Mouse (Mus musculus): ENCODE measurements at regions not wholly inside any gene's neighbourhood (a gene's known extent, or its start where the extent isn't known, plus 50 kb on each side); places are given as distances from the start of the nearest gene placed in this dataset.

DNA sequence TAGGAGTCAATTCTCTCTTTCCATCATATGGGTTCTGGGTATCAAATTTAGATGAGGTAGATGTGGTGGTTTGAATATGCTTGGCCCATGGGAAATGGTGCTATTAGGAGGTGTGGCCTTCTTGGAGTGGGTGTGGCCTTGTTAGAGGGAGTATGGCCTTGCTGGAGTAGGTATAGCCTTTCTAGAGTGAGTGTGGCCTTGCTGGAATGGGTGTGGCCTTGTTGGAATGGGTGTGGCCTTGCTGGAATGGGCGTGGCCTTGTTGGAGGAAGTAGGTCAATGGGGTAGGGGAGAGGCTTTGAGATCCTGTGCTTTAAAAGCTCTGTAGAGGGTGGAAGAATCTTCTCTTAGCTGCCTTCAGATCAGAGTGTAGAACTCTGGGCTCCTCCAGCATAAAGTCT, 157.8 kb upstream of the Foxn2 start:
- in situ Hi-C loops (cut with MboI; ENCODE audit: unreplicated experiment in 2 of 2), result no loop called here

DNA sequence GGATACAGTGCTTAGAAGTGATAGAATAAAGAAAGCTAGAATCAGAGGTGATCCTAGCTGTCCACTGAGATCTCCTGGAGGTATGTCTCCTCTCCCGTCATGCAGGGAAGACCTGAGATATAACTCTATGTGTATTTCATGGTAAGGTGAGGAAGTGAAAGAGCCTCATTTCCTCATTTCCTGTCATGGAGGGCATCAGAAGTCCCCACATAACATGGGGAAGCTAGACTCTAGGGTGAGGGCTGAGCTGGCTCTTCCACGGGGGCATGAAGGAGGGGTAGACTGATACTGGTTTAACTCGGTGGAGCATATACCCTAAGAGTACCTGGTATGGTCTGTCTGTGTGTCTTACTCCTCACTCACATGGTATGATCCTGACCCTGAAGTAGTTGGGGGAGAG, 156.0 kb upstream of the Foxn2 start:
- in situ Hi-C loops (cut with MboI; ENCODE audit: unreplicated experiment in 2 of 2), result no loop called here

DNA sequence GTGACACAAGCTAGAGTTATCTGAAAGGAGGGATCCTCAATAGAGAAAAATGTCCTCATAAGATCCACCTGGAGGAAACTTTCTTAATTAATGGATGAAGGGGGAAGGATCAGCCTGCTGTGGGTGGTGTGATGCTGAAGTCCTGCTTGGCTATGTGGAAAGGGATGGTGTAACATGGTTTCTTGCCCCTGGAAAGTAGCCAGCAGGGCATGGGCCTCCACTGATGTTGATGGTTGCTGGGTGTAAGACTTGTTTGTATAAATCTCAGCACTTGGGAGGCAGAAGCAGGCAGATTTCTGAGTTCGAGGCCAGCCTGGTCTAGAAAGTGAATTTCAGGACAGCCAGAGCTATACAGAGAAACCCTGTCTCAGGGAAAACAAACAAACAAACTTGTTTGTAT, 152.7 kb upstream of the Foxn2 start:
- in situ Hi-C loops (cut with MboI; ENCODE audit: unreplicated experiment in 2 of 2), result no loop called here

DNA sequence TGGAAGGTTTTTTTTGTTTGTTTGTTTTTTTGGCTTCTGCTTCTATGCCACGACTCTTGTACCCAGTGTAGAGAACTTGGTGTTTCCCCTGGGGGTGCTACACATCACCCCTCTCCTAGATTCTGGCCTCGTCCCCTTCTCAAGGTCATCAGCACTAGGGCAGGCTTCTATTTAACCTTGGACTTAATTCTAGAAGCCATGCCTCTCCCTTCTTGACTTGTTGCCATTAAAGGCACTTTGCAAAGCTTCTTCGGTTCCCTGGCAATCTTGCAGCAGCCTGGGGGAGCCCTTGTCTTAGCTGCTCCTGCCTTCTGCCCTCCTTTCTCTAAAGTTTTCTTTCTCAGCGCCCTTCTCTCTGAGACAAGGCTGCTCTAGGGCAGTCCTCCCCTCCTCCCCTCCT, 143.0 kb upstream of the Foxn2 start:
- in situ Hi-C loops (cut with MboI; ENCODE audit: unreplicated experiment in 2 of 2), result no loop called here

DNA sequence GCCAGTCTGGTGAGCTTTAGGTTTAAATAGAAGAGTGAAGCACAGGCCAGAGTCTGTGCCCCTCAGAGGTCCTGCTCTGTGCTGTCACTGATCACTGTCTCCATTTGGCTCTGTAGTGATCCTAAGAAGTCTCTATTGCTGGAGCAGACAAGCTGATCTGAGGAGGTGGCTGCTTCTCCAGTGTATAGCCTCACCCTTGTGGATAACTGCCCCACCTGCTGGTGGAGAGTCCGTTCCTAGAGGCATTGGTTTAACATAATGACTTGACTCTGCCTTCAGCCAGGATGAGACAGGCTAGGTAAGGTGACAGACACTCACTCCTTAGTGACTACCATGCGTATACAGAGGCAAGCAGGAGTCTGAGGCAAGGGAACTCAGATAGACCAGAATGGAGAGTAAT, 136.5 kb upstream of the Foxn2 start:
- in situ Hi-C loops (cut with MboI; ENCODE audit: unreplicated experiment in 2 of 2), result no loop called here

DNA sequence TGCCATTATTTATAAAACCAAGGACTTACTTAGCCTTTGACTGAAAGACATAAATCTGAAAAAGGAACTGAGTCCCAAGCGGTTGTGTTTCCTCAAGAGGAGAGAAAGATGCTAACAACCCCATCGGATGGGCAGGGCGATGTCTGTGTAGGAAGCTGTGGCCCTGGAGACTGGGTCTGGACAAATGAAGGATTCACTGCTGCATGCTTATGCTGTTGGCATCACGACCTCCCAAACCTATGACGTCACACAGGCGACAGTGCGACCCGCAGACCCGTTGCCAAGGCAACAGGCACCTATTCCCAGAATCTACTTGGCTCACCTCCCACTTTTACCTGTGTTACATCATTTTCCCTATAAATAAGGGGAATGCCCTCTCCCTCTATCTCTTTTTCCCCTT, 135.3 kb upstream of the Foxn2 start:
- in situ Hi-C loops (cut with MboI; ENCODE audit: unreplicated experiment in 2 of 2), result no loop called here

DNA sequence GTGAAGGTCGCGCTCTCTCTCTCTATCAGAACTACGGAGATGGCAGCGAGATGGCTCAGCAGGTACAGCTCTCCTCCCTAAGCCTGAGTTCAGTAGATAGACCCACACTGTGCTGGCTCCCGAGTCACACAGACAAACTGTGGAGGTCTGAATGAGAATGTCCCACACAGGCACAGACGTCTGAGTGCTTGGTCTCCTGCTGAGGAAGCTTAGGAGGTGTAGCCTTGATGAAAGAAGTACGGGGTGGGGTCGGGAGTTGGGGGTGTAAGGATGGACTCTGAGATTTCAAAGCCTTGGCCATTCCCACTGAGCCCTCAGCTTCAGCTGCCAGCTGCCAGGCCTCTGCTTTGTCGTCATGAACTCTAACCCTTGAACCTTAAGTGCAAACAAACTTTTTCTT, 134.2 kb upstream of the Foxn2 start:
- in situ Hi-C loops (cut with MboI; ENCODE audit: unreplicated experiment in 2 of 2), result no loop called here

DNA sequence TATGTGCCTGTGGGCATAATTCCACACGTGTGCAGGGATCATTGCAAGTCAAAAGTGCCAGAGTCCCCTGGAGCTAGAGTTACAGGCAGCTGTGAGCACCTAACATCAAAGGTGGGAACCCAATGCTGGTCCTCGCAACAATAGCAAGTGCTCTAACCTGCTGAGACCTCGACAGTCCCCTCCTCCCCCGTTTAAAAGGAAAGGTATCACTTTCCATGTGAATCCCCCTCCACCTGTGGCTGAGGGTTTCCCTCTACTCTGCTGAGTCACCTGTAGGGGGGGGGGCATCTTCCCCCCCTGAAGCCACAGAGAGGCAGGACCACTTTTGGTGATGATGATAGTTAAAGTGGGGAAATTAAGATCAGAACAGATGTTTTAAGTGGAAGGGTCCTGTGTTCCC, 133.4 kb upstream of the Foxn2 start:
- in situ Hi-C loops (cut with MboI; ENCODE audit: unreplicated experiment in 2 of 2), result no loop called here

DNA sequence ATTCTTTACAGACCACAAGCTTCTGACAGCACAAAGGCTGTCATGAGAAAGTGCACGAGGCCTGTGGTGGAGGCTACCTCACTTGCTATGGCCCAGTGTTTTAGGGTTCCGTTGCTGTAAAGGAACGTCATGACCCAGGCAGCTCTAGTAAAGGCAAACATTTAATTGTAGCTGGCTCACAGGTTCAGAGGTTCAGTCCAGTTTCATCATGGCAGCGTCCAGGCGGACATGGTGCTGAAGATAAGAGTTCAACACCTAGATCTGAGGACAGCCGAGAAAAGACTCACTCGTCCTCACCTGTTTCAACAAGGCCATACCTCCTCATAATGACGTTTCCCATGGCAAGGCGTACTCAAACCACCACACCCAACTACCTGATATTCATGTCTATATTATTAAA, 132.7 kb upstream of the Foxn2 start:
- in situ Hi-C loops (cut with MboI; ENCODE audit: unreplicated experiment in 2 of 2), result no loop called here

DNA sequence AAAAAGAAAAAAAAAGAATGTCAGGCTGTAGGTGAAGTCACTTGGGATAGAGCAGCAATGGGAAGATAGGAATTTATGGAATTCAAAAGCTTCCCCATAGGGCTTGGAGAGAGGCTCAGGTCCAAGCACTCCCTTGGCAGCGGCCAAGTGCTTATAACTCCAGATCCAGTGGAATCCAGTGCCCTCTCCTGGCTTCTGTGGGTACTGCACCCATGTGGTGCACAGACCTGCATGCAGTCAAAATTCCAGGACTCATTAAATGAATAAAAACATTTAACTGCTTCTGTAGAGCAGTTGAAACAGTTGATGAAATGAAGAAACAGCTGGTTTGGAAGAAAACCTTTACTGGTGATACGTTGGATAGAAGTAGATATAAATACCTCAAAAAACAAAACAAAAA, 127.6 kb upstream of the Foxn2 start:
- in situ Hi-C loops (cut with MboI; ENCODE audit: unreplicated experiment in 2 of 2), result no loop called here

DNA sequence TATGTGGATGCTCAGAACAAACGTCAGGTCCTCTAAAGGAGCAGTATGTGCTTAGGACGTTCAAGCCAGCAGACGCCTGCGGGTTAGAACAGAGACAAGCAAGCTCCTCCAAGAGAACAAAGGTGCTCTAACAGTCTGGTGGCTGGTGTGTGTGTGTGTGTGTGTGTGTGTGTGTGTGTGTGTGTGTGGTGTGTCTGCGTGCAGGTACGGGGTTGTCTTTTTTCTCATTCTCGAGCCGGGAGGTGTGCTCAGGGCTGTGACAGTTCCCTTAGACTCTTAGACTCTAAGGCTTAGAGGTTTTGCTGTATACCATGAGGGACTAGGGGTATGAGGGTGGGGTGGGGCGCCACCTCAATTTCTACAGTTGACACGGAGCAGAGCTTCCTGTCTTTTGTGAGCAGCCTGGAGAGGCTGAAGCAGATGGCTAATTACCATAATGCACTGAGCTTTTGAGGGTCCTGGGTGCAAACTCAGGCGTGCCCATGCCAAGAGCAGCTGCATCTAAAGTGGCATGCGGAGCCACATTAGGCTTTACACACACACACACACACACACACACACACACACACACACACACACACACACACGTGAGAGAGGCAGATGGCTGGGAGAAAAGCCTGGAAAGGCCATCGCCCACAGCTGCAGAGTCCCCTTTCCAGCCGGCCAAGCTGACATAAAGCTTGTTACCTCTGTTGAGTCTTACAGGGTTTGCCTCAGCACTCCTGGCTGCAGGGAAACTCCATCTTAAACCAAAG, 124.1 kb upstream of the Foxn2 start:
- in situ Hi-C loops (cut with MboI; ENCODE audit: unreplicated experiment in 2 of 2), result no loop called here

DNA sequence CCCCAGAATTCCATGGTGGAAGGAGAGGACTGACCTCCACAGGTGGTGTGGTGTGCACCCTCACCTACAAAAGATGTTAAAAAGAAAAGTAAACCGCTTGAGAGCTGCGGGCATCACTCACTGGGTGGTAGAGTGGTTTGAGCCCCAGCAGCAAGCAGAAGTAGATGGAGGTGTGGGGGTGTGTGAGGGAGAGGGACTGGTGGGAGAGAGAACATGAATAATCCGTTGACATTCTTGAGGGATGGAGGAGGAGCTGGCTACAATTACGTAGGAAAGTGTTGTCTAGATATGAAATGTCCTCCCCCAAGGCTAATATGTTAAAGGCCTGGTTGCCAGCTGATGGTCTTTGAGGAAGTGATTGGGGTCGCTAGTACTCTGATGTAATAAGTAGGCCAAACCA, 123.2 kb upstream of the Foxn2 start:
- in situ Hi-C loops (cut with MboI; ENCODE audit: unreplicated experiment in 2 of 2), result no loop called here

DNA sequence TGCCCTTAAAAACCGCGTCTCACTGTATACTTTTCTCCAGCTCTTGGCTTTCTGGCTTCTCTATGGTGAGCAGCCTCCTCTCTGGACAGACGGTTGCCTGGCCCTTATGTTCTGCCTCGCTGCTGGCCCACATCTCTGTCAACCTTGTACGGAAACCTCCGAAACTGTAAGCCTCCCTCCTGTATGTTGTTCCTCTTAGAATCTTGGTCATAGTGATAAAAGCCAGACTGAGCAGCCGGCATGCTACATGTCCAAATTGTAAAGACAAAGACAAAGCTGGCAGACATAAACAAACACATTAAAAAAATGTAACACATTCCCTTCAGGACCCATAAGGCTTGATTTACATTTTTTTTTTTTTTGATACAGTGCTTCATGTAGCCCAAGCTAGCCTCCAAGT, 122.7 kb upstream of the Foxn2 start:
- in situ Hi-C loops (cut with MboI; ENCODE audit: unreplicated experiment in 2 of 2), result no loop called here

DNA sequence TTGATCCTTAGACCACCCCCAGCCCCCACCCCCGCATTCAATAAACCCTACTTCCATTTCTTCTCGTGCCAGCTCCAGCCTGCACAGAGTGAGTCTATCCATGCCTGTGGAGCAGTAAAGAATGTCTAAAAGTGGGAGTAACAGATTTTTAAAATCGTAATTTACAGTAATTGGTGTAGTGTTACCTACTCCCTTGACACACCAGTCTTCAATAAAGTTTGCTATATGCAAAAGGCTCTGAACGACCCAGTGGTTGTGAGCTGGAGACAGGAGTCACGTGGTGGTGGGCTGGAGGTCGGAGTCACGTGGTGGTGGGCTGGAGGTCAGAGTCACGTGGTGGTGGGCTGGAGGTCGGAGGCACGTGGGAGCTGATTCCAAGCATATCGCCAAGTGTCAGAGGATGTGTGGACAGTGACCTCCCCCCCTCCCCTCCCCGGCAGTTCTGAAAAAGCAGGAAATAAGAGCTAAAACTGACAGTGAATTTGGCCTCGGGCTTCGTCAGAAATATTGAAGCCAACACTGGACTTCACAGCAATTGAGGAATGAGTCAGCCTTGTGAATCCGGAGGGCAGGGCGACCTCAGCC, 122.2 kb upstream of the Foxn2 start:
- in situ Hi-C loops (cut with MboI; ENCODE audit: unreplicated experiment in 2 of 2), result no loop called here

DNA sequence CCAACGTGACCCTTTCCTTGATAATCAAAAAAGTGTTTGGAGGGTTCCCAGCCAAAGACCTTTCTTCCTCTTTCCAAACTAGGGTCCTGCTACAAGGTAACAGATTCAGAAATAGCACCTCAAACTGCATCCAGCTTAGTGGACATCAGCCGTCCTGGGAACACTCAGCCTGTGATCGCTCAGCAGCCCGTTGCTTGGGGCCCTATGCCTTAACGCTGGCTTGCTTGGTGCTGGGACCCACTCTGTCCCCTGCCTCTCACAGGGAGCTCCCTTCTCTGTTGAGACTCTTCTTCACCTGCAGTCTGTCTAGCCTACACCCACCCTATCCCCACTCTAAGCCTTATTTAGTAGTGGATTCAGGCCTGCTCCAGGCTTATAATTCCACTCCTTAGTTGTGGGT, 121.6 kb upstream of the Foxn2 start:
- in situ Hi-C loops (cut with MboI; ENCODE audit: unreplicated experiment in 2 of 2), result no loop called here

DNA sequence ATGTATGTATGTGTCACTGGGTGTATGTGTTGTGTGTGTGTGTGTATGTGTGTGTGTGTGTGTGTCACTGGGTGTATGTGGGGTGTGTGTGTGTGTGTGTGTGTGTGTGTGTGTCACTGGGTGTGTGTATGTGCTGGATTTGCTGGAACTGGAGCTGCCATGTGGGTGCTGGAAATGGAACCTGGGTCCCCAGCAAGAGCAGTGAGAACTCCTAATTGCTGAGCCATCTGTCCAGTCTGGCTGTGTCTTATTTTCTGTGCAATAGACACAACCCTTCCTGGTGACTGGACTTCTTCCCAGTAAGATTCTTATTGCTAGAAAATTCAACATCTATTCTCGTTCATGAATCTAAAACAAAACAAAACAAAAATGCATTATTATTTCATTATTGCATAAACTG, 119.8 kb upstream of the Foxn2 start:
- in situ Hi-C loops (cut with MboI; ENCODE audit: unreplicated experiment in 2 of 2), result no loop called here

DNA sequence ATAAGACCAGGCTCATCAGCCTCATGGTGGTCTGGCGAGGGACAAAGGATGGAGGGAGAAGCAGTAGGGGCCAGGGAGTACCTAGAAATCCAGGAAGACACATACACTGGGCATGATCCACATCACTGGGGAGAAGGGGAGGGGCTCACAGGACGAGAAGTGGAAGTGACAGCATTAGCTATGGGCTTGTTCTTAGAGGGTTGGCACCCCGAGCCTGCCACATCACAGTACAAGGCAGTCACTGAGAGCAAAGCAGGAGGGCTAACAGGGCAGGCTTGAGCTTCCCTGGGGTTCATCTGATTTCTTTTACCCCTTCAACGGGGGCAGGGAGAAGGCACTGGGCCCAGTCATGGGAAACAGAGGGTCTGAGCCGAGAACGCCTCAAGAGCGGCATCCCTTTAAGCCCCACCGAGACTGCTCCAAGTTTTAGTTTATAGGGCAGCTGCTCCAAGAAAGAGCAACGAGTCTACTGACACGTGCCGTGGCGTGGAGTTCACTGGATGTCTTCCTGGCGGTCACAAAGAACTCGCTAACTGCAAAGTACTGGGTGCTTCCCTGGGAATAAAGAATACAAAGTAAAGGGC, 115.1 kb upstream of the Foxn2 start:
- in situ Hi-C loops (cut with MboI; ENCODE audit: unreplicated experiment in 2 of 2), result no loop called here

DNA sequence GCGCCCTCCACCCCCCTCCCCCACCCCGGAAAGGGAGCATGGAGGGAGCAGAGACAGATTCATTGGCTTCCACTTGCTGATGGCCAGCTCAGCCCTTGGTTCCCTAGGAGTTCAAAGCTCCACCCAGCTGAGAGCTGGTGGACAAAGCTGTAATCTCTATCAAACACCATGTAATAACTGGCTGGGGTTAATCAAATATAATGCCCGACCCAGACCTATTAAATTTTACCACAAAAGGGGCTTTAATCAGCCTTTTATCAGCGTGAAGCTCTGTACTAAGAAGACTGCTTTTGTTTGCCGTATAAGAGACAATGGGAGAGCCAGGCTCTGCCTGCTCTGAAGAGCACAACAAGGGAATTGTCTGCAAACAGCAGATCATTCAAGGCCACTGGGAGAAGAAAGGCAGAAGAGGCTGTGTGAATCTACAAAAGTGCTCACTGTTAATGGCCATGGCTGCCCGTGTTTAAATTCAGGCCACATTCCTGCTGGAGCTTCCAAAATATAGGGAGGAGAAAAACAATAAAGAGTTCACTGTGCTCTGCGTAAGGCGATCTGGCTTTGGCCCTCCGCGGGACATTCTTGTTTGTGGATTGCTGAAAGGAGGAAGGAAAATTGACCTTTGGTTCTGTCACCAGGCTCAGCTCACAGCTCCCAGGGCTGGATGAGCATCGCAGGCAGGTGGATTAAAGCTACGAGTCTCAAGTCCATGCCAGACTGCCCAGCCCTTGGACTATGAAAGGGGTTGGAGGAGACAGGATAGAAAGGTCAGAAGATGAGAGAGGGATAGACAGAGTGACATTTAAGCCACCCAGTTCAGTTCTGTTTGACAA, 114.4 kb upstream of the Foxn2 start:
- in situ Hi-C loops (cut with MboI; ENCODE audit: unreplicated experiment in 2 of 2), result no loop called here

DNA sequence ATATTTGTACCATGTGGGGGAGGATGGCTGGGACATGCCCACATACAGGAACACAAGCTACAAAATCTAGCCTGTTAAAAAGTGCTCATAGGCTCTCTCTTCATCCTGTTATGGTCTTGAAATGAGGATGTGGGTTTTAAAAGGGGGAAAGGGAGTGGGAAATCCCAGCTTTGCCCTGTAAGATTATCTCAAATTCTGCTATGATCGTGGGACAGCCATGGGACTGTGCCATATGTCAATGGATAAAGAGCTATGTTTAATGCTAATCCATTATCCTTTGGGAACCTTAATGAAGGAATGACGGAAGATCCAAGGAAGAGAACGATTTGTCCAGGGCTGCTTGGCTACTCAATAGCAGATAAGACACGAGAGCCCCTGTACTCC, 113.8 kb upstream of the Foxn2 start:
- in situ Hi-C loops (cut with MboI; ENCODE audit: unreplicated experiment in 2 of 2), result no loop called here

DNA sequence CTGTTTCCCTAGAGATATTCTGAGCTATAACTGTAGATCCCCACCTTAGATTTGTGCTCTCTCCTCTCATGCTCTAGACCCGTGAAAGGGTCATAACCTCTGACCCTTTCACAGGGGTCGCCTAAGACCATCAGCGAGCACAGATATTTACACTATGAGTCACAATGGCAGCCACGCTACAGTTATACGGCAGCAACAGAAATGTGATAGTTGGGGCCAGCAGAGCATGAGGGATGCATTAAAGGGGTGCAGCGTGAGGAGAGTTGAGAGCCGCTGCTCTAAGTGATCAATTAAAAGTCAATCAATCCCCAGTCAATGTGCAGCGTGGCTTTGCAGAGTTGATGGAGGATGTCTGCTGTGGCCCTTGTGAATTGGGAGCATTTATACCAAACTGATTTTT, 112.7 kb upstream of the Foxn2 start:
- in situ Hi-C loops (cut with MboI; ENCODE audit: unreplicated experiment in 2 of 2), result no loop called here

DNA sequence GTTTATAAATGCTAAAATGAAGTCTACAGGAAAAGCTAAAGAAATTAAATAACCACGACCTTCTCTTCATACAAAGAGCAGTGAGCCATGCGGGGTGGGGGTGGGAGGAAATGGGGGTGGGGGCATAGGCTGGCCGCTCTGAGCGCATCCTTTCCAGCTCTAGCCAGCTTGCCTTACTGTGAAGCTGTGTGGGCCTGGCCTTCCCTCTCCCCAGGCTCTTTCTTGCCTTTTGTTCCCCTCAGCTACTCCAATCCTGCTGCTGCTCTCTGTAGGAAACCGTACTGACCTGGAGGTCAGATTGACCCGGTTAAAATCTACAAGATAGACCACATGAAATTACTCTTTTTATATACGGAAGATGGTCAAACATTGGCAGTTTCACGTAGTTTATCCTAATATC, 111.7 kb upstream of the Foxn2 start:
- in situ Hi-C loops (cut with MboI; ENCODE audit: unreplicated experiment in 2 of 2), result no loop called here

DNA sequence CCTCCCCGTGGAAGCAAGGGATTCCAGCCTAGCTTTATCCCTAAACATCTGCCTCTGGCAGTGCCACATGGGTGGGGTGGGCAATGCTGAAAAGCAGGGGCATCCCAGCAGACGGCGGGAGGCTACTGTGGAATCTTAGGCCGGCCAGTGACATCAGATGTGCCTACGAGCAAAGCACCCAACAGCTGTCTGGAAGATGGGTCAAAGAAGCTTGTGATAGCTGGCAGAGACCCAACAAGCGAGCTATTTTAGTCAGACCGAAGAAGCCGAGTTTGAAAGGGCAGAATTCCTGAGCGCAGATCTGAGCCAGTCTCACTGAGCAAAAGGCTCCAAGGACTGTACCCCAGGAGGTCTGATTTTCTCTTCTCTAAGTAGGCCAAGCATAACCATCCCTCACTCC, 110.8 kb upstream of the Foxn2 start:
- in situ Hi-C loops (cut with MboI; ENCODE audit: unreplicated experiment in 2 of 2), result no loop called here

Data from v-Abl transformed pro-B cells (cell line).